In the genomic region with DNA sequence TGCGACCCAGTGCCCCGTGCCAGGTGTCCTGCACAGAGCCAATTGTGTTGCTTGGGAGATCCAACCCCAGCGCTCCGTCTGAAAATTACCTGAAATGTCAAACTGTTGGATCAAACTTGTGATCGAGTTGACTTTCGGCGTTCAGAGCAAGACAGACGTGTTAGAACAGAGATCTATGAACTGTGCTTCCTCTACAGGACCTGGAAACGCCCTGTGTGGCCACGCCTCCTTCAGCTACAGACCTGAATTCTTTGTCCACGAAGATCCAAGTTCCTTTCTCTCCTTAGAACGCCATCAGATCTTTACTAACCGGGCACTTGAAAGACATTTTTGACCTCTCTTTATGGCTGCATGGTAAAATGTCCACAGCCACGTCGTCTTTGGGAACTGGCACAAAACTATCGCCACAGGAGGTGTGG, we compare ENCODE assay signal across 8 mouse cellular contexts. TPM values are rescaled to one million over a fixed set of nuclear protein-coding genes. Genes with fewer than 3 reads are reported as not detected.
DNase-seq lines count a peak whose midpoint lies in the region; ATAC-seq lines count a peak whose summit lies in the region.

A gene (minus strand): TSS at position 369 of the 419 bp plus-strand sequence.

- WGBS in forebrain, embryonic 11.5 days, result 4% methylated on average over 16 of the region's 16 CpGs
- 8% methylated on average over 16 of the region's 16 CpGs for WGBS in midbrain, embryonic 16.5 days

- H3K4me1 ChIP-seq in forebrain, embryonic 11.5 days (replicated peaks; ENCODE audit: control insufficient read depth, insufficient read depth, low read length), result peaks cover 5% of the 10 kb centered on the region
- H3K4me1 ChIP-seq in midbrain, embryonic 16.5 days (ENCODE audit: control insufficient read depth, insufficient read depth, low read length), result peaks cover 5% of the 10 kb centered on the region; the same call in 1 of the 2 replicates

- no peaks in the 10 kb centered on the region for H3K36me3 ChIP-seq in forebrain, embryonic 11.5 days (ENCODE audit: control insufficient read depth, insufficient read depth, low read length)
- no peaks in the 10 kb centered on the region for H3K36me3 ChIP-seq in midbrain, embryonic 16.5 days (ENCODE audit: control insufficient read depth, insufficient read depth, low read length)

- peak within 1 kb of the TSS; percentile 9; the same call in 1 of the 2 replicates for H3K9ac ChIP-seq in forebrain, embryonic 11.5 days (ENCODE audit: low read length)
- H3K9ac ChIP-seq in midbrain, embryonic 16.5 days (ENCODE audit: low read depth, low read length), result 0 out of 2 replicates have a peak within 1 kb of the TSS, but pooled peaks have one; percentile 35

- peak within 1 kb of the TSS; percentile 27 for H3K4me3 ChIP-seq in forebrain, embryonic 11.5 days (ENCODE audit: low read depth, low read length)
- peak within 1 kb of the TSS; percentile 39 for H3K4me3 ChIP-seq in midbrain, embryonic 16.5 days (ENCODE audit: low read depth, low read length)

- peaks cover 44% of the 10 kb centered on the region for H3K27me3 ChIP-seq in forebrain, embryonic 11.5 days (ENCODE audit: control insufficient read depth, insufficient read depth, low read length)
- H3K27me3 ChIP-seq in midbrain, embryonic 16.5 days (ENCODE audit: control insufficient read depth, insufficient read depth, low read depth, low read length), result peaks cover 17% of the 10 kb centered on the region

- H3K27ac ChIP-seq in forebrain, embryonic 11.5 days (ENCODE audit: low read depth, low read length), result no peak within 1 kb of the TSS
- no peak within 1 kb of the TSS for H3K27ac ChIP-seq in midbrain, embryonic 16.5 days (ENCODE audit: low read length)

- DNase-seq in ovary, postnatal 14 days (ENCODE audit: low spot score), result peak; percentile 6
- DNase-seq in ovary, postnatal 10 days (ENCODE audit: low spot score), result no peak
- DNase-seq in forebrain, embryonic 11.5 days (ENCODE audit: low spot score), result no peak
- DNase-seq in kidney, postnatal 36 days, result peak; percentile 24 to 42
- no peak for DNase-seq in gastrocnemius, postnatal 4 days (ENCODE audit: low spot score in 2 of 2)
- DNase-seq in layer of hippocampus, adult 18-20 months (ENCODE audit: low spot score in 2 of 2), result no peak

- no peak for ATAC-seq in forebrain, embryonic 11.5 days (replicated peaks; ENCODE audit: low FRiP score)
- ATAC-seq in midbrain, embryonic 16.5 days, result no peak
- no peak for ATAC-seq in erythroblast, adult 5-6 weeks (replicated peaks; ENCODE audit: low FRiP score, poor library complexity, severe bottlenecking)

- H3K4me2 ChIP-seq in forebrain, embryonic 11.5 days (ENCODE audit: low read depth, low read length, severe bottlenecking), result peak within 1 kb of the TSS; percentile 58
- peak within 1 kb of the TSS; percentile 69 for H3K4me2 ChIP-seq in midbrain, embryonic 16.5 days (ENCODE audit: low read length)

- no peaks in the 10 kb centered on the region for H3K9me3 ChIP-seq in forebrain, embryonic 11.5 days (ENCODE audit: control insufficient read depth, low read length)
- H3K9me3 ChIP-seq in midbrain, embryonic 16.5 days (replicated peaks; ENCODE audit: control insufficient read depth, low read length, poor library complexity, severe bottlenecking), result no peaks in the 10 kb centered on the region

RNA-seq across cellular contexts. Expression of the gene that starts here (rescaled TPM):
- 0.24 and 0.43 TPM in 2 replicates for polyA plus RNA-seq in forebrain, embryonic 11.5 days (2014; fragmentation: Nextera tagmentation; extraction: Ambion mirVana)
- polyA plus RNA-seq in midbrain, embryonic 16.5 days (2015; fragmentation: Nextera tagmentation; extraction: Ambion mirVana), result 2.1 and 2.6 TPM in 2 replicates
- total RNA-seq in gastrocnemius, postnatal 4 days (2021), result 1 to 10 TPM; 5.5 to 6.6 TPM
- 1 to 10 TPM; 2.9 to 4.5 TPM for total RNA-seq in layer of hippocampus, adult 18-20 months (2021)
- total RNA-seq in erythroblast, adult 5-6 weeks (2015; ENCODE audit: low replicate concordance), result not detected in 2 replicates
- 0.14 TPM in 1 of 2 replicates, not detected in the other for total RNA-seq in erythroblast, adult 5-6 weeks (2017; ENCODE audit: low replicate concordance)

Comparison
In these comparisons a context has a peak if more than half of its experiments do, and no peak if none do; other contexts are left out.
1. DNase-seq: peak in ovary, postnatal 14 days (single experiment) and kidney, postnatal 36 days (2 of 2); none in ovary, postnatal 10 days (single experiment), forebrain, embryonic 11.5 days (single experiment), gastrocnemius, postnatal 4 days (0 of 2) and layer of hippocampus, adult 18-20 months (0 of 2).